Mouse (Mus musculus): ENCODE measurements around the gene Dnajc4.

DNA sequence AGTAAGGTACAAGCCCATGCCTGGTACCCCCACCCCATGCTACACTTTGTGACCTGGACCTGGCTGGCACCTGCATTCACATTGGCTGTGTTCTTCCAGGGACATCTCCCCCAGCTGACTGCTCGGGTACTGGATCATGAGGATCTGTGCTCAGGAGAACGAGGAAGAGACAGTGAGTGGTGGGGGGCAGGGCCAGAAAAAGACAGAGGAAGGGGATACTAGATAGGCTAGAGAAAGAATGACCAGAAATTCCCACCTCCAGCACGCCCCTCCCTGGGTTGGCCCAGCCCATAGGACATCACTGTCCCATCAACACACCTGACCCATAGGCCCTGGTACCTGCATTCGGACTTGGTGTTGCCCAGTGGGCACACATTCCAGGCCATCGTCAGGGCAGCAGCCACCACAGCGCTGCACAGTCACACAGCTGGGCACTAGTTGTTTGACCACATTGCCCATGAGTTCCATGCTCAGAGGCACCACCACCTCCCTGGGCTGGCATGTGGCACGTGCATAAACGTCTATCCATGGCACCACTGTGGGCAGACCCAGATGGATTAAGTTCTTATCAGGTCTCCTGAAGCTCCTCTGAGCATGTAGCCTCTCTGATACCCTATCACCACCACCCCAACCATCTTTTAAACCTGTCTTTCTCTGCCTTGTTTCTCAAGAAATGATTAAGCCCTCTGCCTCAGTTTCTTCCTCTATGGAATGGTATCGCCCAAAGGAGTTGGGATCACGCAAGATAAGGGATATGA is 6.2 kb downstream of the Dnajc4 start:
- TF ChIP-seq CTCF (IDR thresholded peaks at IDR 0.05; ENCODE audit: low read depth): no peak
- TF ChIP-seq EP300 (IDR thresholded peaks at IDR 0.05; ENCODE audit: low read depth): peak; percentile 70

Data from liver, postnatal 0 days (tissue).